Mouse (Mus musculus) right cerebral cortex, postnatal 14 days (tissue): Measurements from ENCODE around the gene Hunk.

Source experiments
- DNase-seq: peaks from one replicate; pipeline ENCODE4 v3.0.0; 2022

The Hunk gene

GRCm38 (mm10) chr16:90511551-90512296 is 125.9 kb downstream of the Hunk start:
- no peak for DNase-seq

- DNase-seq, result no peak
Measured at GRCm38 (mm10) chr16:90517041-90517440, 131.2 kb downstream of the Hunk start.

GRCm38 (mm10) chr16:90518232-90518631 is 132.4 kb downstream of the Hunk start:
- DNase-seq, result peak; percentile 65

DNA sequence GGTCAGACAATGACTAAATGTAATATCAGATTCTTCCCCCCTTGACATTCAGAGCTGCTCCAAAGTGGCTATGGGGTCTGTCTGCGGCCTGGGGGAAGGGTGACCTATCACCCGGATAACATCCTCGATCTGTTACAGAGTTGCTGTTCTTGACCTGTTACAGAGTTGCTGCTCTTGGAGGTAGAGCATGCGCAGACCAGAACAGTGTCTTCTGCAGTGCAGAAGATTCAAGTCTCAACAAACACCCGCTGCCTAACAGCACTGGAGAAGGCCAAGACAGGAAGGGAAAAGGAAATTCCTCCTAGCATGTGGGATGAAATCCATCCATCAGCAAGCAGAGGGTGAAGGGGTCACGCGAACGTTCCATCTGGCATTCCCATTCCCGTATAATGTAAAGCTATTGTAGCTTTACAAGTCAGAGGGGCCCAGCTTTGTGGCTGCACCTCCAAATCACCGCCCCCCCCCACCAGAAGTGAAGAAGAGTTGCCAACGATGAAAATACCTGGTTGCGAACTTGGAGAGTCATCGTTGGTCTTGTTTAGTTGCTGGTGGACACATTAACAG is 133.0 kb downstream of the Hunk start:
- no peak for DNase-seq

DNA sequence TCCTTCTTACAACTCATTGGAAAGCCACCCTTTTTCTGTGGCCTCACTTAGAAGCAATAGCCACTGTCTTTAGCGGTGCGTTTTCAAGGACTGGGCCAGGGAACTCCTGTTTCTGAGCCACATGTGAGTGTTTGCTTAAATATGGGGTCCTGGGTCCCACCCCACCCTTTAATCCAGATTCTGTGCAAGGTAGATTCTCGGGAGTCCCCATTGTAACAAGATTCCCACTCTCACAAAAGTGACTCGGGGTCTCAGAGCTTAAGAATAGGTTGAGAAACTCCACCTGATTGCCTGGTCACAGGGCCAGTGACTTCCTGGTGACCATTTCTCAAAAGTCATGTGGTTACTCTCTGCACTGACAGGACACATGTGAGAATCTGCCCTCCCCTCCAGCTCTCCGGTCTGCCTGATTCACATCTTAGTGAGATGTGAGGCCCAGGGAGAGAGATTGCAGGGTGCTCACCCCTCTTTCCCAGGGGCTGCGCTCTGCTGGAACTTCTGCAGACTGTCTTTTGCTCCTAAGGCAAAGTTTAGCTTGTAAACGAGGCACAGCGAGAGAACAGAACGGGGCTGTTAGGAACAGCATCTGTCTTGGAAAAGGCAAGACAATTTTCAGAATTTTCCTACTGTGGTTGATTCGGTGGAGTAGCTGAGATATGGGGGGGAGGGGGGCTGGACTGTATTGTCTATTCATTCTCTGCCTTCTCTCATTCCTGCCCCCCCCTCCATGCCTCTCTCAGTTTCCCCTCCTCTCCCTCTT is 135.6 kb downstream of the Hunk start:
- DNase-seq, result no peak

GRCm38 (mm10) chr16:90521951-90522255 is 136.1 kb downstream of the Hunk start:
- DNase-seq, result no peak

DNA sequence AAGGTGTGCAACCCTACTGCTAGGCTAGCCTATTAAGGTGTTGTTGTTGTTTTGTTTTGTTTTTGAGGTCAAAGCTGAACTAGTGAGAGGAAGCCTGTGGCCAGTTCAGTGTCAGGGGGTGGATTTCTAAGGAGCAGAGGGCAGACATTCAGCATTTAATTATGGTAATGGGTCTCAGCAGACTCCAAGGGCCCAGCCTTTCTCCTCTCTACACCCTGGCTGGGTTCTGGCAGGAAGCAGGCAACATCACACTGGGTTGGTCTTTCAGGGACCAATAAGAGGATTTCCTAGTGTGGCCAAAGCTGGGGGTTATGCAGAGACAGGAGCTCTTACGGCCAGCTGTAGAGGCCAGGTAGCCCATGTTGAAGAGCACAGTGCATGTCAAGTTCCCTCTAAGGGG is 136.8 kb downstream of the Hunk start:
- DNase-seq, result no peak

DNA sequence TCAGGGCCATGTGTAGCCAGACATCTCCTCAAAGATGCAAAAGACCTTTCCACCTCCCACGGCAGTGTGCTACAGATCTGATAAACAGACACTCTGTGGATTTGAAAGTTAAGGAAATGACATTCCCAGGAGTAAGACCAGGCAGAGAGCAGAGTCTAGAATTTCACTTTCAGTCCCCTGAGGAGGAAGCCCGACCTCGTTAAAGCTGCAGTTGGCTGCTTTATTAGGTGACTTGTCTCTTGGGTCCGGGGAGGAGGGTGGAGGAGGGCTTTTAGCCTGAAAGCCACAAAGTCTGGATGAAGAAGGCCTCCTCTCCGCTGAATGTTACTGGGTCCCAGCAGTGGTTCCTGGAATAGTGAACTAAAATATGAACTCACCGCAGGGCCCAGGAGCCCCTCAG is 137.6 kb downstream of the Hunk start:
- no peak for DNase-seq

DNA sequence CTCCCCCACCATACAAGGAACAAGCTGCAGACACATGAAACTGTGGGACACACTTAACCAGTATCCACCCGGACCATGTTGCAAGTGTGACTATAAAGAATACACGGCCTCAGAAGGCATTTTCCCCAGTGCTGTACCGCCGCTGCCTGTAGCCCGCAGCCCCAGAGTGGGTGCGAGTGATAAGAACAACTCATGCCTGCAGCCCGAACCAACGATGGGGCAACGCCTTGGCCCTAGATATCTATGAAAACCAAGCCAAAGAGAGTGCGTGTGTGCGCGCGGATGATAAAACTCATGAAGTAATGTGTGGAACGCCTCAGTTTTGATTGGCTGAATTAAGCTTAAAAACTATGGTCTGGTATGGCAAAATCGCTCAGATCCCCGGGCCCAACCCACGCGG is 138.1 kb downstream of the Hunk start:
- no peak for DNase-seq

GRCm38 (mm10) chr16:90524393-90524792 is 138.6 kb downstream of the Hunk start:
- no peak for DNase-seq

DNA sequence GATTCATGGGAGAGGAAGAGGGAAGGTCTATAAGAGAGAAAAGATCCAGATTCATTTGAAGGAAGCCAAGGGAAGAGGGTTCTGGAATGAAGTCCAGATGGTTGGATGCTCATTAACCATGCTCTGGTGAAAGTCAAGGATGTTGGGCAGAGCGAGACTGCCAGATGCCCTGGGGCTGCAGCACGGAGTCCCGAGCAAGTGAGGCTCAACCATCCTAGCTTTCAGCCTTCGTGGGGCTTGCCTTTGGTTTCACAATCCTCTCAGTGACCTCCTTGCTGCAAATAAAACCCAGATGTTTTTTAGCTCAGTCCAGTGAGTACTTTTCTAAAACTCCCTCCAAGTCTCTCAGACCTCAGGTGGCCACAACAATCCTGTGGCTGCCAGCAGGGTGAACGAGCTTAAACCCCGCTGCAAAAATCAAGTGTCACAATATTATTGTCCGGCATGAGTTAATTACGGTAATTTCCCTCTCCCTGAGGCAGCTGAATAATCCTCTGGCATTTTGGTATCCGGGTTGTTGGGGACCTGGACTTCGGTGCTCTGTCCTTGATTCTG is 147.4 kb downstream of the Hunk start:
- no peak for DNase-seq

DNA sequence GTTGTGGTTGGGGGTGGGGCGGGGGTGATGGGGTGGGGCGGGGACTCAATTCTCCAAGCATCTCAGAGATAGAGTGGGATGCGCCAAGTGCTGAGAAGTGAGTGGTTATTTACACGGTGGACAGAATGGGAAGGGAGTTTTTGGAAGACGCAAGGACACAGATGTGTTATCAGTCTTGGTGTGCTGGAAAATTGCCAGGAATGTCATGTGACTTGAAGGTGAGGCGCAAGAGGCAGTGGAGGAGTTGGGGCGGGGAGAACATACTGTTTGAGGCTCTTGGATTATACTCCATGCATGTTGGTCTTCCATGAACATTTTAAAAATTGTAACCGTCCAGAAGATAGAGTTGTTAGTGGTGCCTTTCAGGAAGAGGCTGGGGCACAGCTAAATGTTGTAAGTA is 148.8 kb downstream of the Hunk start:
- no peak for DNase-seq

DNA sequence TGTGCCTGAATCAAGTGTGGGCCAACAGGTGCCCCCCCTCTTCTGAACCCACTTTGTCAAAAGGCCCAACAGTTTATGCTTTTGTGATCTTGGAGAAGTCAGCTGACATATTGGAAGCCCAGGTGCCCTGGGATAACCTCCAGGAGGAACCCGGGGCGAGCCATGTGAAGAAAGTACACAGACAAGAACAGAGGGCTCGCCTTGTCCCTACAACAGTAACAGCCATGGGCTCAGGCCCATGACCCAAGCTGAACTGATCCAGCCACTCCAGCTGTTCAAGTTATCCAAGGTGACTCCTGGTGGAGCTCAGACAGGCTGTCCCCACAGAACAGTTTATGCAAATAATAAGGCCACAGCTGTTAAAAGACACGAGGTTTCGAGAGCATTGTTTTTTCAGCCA is 153.1 kb downstream of the Hunk start:
- no peak for DNase-seq

GRCm38 (mm10) chr16:90541191-90541590 is 155.4 kb downstream of the Hunk start:
- no peak for DNase-seq

DNA sequence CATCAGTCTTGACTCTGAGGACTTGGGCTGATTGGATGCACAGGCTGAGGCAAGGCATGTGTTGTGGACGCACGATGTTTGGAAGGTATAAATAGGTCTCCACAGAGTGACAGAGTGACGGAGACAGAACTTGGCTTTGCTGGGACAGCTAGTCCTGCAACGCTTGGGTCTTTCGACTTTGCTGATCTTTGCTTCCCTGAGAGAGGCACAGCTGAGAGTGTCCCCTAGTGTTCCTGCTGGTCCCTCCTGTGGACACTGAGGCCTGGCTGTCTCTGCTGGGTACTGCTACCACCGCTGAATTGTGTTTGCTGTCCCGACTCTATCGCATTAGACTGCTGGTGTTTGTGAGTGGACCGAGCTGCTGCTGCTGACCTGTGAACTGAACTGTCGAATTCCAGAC is 156.6 kb downstream of the Hunk start:
- no peak for DNase-seq

- no peak for DNase-seq
Measured at GRCm38 (mm10) chr16:90544175-90544574, 158.4 kb downstream of the Hunk start.

GRCm38 (mm10) chr16:90545509-90545908 is 159.7 kb downstream of the Hunk start:
- DNase-seq, result no peak

- no peak for DNase-seq
Measured at GRCm38 (mm10) chr16:90546591-90546990, 160.8 kb downstream of the Hunk start.

DNA sequence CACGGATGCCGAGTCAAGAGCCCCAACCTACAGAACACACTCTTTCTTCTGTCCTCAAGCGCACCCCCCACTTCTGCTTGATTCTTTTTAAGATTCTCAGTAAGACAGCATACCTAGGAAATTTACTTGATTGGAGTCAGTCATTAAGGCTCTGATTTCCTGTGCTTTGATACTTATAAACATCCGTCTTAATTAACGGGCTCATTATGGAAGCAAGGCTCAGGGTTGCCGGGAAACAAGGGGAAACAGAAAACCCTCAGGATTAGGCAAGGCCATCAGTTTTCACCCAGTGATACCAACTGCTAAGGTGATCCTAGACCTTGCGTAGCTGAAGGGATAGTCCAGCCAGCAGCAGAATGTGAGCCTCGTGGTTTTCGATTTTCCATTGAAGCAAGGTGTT is 162.2 kb downstream of the Hunk start:
- no peak for DNase-seq
